Mouse (Mus musculus) heart, embryonic 16.5 days (tissue): ENCODE measurements around the gene Acvr1. TPM values are rescaled to one million over a fixed set of nuclear protein-coding genes. Genes with fewer than 3 reads are reported as not detected.

ENCODE experiments used
- ATAC-seq: fragments of 200-750 bp; cut with Nextera tagmentation; replicated peaks from 2 replicates; pipeline ENCODE4 v1.8.0; 2017; ENCODE audit warnings: moderate number of reproducible peaks; ENCODE audit not compliant: insufficient read depth, low FRiP score; ENCODE audit errors: extremely low read depth
- H3K27ac ChIP-seq: fragments of 300-500 bp; sonication (generic); 2 replicates; pipeline ENCODE4 v1.5.1; 2014; ENCODE audit warnings: mild to moderate bottlenecking, low read length, control low read depth, moderate library complexity
- H3K27me3 ChIP-seq: fragments of 300-500 bp; sonication (generic); 2 replicates; pipeline ENCODE4 v1.6.1; 2014; ENCODE audit warnings: low read length, mixed read lengths; ENCODE audit not compliant: control insufficient read depth, insufficient read depth
- H3K36me3 ChIP-seq: fragments of 300-500 bp; sonication (generic); 2 replicates; pipeline ENCODE4 v1.6.1; 2014; ENCODE audit not compliant: control insufficient read depth, insufficient read depth
- H3K4me1 ChIP-seq: fragments of 300-500 bp; sonication (generic); 2 replicates; pipeline ENCODE4 v1.6.1; 2014; ENCODE audit warnings: low read length, mixed read lengths; ENCODE audit not compliant: control insufficient read depth, insufficient read depth
- H3K4me2 ChIP-seq: fragments of 300-500 bp; sonication (generic); 2 replicates; pipeline ENCODE4 v1.6.1; 2014; ENCODE audit warnings: low read depth, mild to moderate bottlenecking, control low read depth, low read length
- H3K4me3 ChIP-seq: fragments of 300-500 bp; sonication (generic); 2 replicates; pipeline ENCODE4 v1.5.1; 2014; ENCODE audit warnings: mild to moderate bottlenecking, control low read depth, low read length
- H3K9ac ChIP-seq: fragments of 300-500 bp; sonication (generic); 2 replicates; pipeline ENCODE4 v1.6.1; 2014; ENCODE audit warnings: low read length, control low read depth
- H3K9me3 ChIP-seq: fragments of 300-500 bp; sonication (generic); replicated peaks from 2 replicates; pipeline ENCODE4 v1.6.1; 2016; ENCODE audit warnings: low read length; ENCODE audit not compliant: control insufficient read depth
- WGBS: fragments of 180-500 bp; shearing (Covaris S2); extraction: QIAGEN DNeasy Blood & Tissue Kit; methylation state at CpG from one replicate; pipeline ENCODE4 v1.1.7; 2014; 5-methylcytosine and 5-hydroxymethylcytosine counted together
- polyA plus RNA-seq: library from polyadenylated mRNA; unstranded; fragments of >200 nt; fragmentation: Nextera tagmentation; extraction: Ambion mirVana; gene quantifications from 2 replicates; pipeline ENCODE4 v1.2.1, GENCODE M21; 2015

Gene Acvr1
- polyA plus RNA-seq, 1 experiment from 2014 or later: 8.0 TPM

DNA sequence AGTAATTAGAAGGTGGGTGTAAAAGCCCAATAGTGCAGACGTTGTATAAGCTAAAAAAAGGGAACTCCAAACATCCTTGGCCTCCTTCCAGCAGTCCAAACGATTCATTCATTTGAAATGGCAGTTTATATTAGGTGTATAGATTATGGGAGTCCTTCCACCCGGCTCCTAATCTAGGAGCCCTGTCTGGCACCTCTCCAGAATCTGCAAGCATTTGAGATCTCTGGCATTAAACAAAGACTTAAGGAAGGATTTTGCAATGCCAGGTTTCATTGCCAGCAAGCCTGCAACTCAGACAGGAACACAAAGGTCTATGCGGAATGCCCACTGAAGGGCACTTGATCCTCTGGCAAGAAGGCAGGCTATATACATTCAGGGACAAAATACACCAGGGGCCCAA lies 81.8 kb downstream of the Acvr1 start:
- 0 out of 2 replicates have a peak overlapping the region, but pooled peaks have one; percentile 1 for H3K4me2 ChIP-seq
- no peaks in the 10 kb centered on the region for H3K9me3 ChIP-seq
- peaks cover 59% of the 10 kb centered on the region for H3K4me1 ChIP-seq
- WGBS: 12% methylated on average over 4 of the region's 4 CpGs
- H3K27me3 ChIP-seq: no peaks in the 10 kb centered on the region
- no peak overlapping the region for H3K9ac ChIP-seq
- H3K36me3 ChIP-seq: no peaks in the 10 kb centered on the region
- no peak overlapping the region for H3K4me3 ChIP-seq
- ATAC-seq: no peak
- H3K27ac ChIP-seq: peak overlapping the region; percentile 51

DNA sequence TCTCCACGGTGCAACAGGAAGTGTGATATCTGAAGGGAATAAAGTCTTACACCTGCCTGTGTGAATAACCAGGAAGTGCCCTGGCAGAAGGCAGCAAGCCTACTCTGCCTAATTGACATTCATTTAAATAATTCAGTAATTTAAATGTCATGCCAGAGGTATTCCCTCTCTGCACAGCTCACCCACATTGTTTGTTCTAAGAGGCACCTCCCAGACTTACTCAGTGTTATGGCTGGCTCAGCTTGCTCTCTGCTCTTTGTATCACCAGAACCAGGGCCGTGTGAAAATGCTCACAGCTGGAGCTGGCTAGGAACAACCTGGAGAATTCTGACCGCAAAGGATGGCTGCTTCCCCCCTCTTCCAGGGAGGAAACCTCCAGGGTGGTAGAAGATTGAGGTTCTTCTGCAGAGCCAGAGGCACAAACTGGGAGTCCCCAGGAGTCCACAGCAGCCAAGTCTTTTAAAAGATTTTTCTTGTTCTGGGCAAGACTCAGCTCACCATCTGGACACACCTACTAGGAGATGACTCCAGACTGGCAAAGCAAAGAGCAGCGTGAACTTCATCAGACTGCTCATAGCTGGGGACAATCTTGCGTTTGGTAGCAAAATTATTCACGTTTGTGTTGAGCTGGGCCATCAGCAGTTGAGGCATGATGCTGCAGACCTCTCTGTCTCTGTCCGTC lies 82.5 kb downstream of the Acvr1 start:
- H3K9me3 ChIP-seq: no peaks in the 10 kb centered on the region
- H3K4me3 ChIP-seq: no peak overlapping the region
- WGBS: 34% methylated on average over 7 of the region's 7 CpGs
- no peaks in the 10 kb centered on the region for H3K36me3 ChIP-seq
- H3K9ac ChIP-seq: no peak overlapping the region; the same call in 1 of the 2 replicates
- H3K4me2 ChIP-seq: no peak overlapping the region
- H3K4me1 ChIP-seq: peaks cover 52% of the 10 kb centered on the region
- no peaks in the 10 kb centered on the region for H3K27me3 ChIP-seq
- peak overlapping the region; percentile 51 for H3K27ac ChIP-seq
- ATAC-seq: no peak

DNA sequence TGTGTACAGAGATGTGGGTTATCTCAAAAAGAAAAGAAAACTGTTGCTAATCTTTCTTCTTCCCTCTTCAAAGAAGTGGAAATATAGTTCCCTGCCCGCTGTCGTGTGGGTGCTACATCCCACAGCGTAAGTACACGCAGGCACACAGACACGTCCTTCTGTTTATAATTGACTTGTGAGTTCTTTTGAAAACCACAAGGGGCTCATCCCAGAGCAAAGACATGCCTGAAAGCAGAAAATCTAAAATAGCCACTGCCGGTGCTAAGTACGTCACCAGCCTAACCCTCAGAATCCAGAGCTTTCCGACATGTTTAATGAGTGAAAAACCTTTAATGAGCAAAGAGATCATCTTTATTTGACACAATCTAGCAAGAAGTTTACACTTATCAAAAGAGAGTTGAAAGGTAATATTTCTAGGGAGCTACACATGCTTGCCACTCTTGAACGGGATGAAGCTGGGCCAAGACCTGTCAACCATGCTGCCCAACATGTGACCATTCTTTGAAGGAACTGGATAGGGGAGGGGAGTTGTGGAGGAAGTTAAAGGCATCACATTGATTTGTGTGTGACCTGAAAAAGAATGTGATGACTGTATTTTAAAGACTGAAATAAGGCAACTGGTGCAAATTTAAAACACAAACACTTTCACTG lies 85.4 kb downstream of the Acvr1 start:
- peaks cover 6% of the 10 kb centered on the region; the same call in 1 of the 2 replicates for H3K36me3 ChIP-seq
- peaks cover 23% of the 10 kb centered on the region for H3K4me1 ChIP-seq
- WGBS: 65% methylated on average over 9 of the region's 9 CpGs
- no peaks in the 10 kb centered on the region for H3K27me3 ChIP-seq
- H3K9ac ChIP-seq: no peak overlapping the region
- H3K4me2 ChIP-seq: no peak overlapping the region
- no peak overlapping the region for H3K4me3 ChIP-seq
- no peaks in the 10 kb centered on the region for H3K9me3 ChIP-seq
- no peak overlapping the region for H3K27ac ChIP-seq
- ATAC-seq: no peak

DNA sequence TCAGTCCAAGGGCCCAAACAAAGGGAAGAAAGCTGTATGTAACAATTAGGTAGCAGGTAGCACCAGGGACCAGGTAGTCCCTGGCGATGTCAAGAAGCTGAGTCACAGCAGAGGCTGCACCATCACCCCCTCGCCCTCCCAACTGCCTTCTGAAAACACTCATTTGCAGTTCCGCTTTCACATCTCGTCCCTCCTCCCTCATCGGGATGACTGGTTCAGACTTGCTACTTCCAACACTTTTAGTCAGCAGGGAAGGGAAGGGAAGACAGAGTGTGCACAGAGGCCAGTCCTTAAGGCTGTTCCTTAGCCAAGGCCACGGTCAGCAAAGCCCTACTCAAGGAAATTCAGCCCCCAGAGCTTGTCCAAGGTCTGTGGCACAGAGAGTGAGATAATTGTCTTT lies 86.2 kb downstream of the Acvr1 start:
- no peak for ATAC-seq
- H3K27ac ChIP-seq: no peak overlapping the region
- H3K4me1 ChIP-seq: peaks cover 17% of the 10 kb centered on the region
- H3K4me3 ChIP-seq: no peak overlapping the region
- H3K36me3 ChIP-seq: peaks cover 10% of the 10 kb centered on the region; the same call in 1 of the 2 replicates
- 65% methylated on average over 6 of the region's 6 CpGs for WGBS
- H3K27me3 ChIP-seq: no peaks in the 10 kb centered on the region
- no peak overlapping the region for H3K4me2 ChIP-seq
- no peaks in the 10 kb centered on the region for H3K9me3 ChIP-seq
- no peak overlapping the region for H3K9ac ChIP-seq

DNA sequence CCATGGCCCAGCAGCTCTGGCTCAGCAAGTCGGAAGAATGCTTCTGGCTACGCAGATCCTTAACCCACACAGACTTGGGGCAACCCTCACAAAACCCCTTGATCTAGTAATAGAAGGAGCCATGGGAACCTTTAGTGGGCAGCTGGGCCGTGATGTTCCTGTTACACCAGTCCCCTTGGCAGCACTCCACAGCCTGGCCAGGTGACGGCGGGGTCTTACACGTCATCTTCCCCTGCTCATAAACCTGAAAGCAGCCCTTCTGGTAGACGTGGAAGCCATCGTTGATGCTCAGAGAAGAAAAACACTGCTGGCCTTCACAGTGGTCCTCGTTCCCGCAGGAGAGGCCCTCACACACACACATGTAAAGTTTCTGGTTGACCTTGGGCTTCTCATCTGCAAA lies 87.4 kb downstream of the Acvr1 start:
- H3K9me3 ChIP-seq: no peaks in the 10 kb centered on the region
- peaks cover 6% of the 10 kb centered on the region for H3K4me1 ChIP-seq
- H3K9ac ChIP-seq: no peak overlapping the region
- H3K4me3 ChIP-seq: no peak overlapping the region
- WGBS: 89% methylated on average over 10 of the region's 10 CpGs
- H3K36me3 ChIP-seq: peaks cover 10% of the 10 kb centered on the region; the same call in 1 of the 2 replicates
- H3K4me2 ChIP-seq: no peak overlapping the region
- no peak for ATAC-seq
- no peaks in the 10 kb centered on the region for H3K27me3 ChIP-seq
- no peak overlapping the region for H3K27ac ChIP-seq

DNA sequence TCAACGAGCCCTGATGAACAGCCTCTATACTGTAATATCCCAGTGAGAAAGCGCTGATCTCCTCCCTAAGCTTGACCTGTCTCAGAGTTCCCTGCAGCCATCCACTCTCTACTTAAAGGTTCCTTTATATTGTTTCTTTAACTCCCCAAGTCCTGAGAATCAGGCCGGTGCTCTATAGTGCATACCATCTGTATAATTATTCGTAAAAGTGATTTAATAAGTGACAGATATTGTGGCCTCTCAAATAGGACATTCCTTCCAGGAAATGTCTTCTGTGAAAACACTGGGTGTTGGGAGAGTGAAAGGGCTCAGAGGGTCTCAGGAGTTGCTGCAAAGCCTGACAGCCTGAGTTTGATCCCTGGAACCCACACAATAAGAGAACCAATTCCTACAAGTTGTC lies 88.8 kb downstream of the Acvr1 start:
- no peak overlapping the region for H3K4me3 ChIP-seq
- no peaks in the 10 kb centered on the region for H3K9me3 ChIP-seq
- no peak overlapping the region for H3K27ac ChIP-seq
- WGBS: 93% methylated on average over 4 of the region's 4 CpGs
- H3K36me3 ChIP-seq: peaks cover 12% of the 10 kb centered on the region
- no peaks in the 10 kb centered on the region for H3K4me1 ChIP-seq
- no peaks in the 10 kb centered on the region for H3K27me3 ChIP-seq
- no peak overlapping the region for H3K4me2 ChIP-seq
- no peak overlapping the region for H3K9ac ChIP-seq
- no peak for ATAC-seq

DNA sequence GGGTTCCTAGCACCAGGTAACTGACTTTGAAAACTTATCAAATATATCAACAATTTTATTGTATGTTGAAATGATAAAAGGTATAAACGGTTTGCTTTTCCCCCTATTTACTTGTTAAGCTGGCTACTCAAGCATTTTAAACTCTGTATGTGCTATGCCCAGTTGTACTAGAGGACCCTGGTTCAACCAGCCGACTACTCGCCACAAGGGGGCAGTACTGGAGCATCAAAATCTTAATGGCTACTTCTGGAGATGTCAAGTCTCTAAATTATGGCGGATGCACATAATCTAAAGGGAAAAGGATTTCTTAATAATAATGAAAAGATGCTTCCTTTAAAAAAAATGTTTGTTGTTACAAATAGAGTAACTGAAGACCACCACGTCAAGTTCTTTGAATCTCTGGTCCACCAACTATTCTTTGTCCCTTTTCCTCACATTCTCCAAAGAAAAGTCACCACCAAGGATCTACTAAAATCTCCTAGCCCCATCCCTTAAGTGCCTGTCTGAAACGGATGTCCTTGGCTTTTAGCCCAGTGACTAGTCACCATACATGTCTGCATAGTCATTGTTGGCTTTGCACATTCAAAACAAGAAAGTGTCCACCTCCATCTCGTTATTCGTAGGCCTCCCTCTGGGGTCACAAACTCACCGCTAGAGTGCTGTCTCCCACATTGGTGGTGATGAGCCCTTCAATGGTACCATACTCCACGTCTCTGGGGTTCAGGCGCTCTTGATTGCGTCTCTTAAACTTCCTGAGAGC lies 89.8 kb downstream of the Acvr1 start:
- ATAC-seq: 0 out of 2 replicates have a peak, but pooled peaks have one; percentile 62
- Histone ChIP-seq H3K27ac (no peak overlapping the region), H3K4me3 (no peak overlapping the region), H3K4me1 (no peaks in the 10 kb centered on the region), H3K9me3 (no peaks in the 10 kb centered on the region), H3K36me3 (peaks cover 14% of the 10 kb centered on the region), H3K4me2 (no peak overlapping the region), H3K27me3 (no peaks in the 10 kb centered on the region), H3K9ac (no peak overlapping the region)
- 50% methylated on average over 12 of the region's 12 CpGs for WGBS

DNA sequence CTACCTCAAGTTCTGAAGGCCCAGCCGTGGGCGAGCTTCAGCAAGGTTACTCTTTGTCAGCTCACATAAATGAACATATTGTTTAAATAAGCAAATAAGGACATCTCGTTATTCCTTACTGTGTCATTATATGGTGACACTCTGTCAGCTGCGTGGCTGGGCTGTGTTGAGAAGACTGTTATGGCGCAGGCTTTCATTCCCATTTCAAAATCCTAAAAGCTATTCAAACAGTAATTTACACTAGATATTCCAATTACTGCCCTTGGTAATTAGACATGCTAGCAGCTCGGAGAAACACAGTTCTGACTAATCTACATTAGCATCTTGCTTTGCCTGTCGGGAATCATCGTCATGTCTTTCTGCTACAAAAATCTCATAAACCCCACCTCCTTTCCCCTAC lies 91.4 kb downstream of the Acvr1 start:
- Histone ChIP-seq H3K4me3 (no peak overlapping the region), H3K4me2 (no peak overlapping the region), H3K36me3 (peaks cover 22% of the 10 kb centered on the region), H3K9me3 (no peaks in the 10 kb centered on the region), H3K27me3 (no peaks in the 10 kb centered on the region), H3K4me1 (no peaks in the 10 kb centered on the region), H3K9ac (no peak overlapping the region), H3K27ac (no peak overlapping the region)
- no peak for ATAC-seq
- WGBS: 93% methylated on average over 8 of the region's 8 CpGs

DNA sequence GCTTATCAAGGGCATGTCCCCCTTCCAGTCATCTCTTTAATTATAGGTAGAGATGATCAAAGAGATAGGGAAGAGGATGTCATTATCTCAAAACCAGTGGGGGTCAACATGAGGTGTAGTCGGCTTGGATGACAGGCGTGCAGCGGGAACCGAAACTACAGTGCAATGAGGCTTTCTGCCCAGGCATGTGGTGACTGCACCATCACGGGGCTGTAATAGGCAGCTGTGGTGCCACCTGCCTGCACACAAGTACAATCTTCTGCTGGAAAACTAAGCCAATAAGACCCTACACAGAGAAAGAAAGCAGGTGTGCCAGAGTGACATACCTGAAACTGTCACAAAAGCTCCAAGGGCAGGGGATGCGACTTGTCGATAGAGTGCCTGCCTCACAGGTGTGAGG lies 96.7 kb downstream of the Acvr1 start:
- Histone ChIP-seq H3K36me3 (peaks cover 45% of the 10 kb centered on the region), H3K4me2 (no peak overlapping the region), H3K27ac (no peak overlapping the region), H3K4me1 (no peaks in the 10 kb centered on the region), H3K4me3 (no peak overlapping the region), H3K9me3 (0 out of 2 replicates have a peak, but pooled peaks cover 5% of the 10 kb centered on the region), H3K9ac (no peak overlapping the region), H3K27me3 (no peaks in the 10 kb centered on the region)
- no peak for ATAC-seq
- WGBS: 91% methylated on average over 7 of the region's 7 CpGs
